Mouse (Mus musculus): Measurements from ENCODE around the gene Hpn.

Gene Hpn

GRCm38 (mm10) chr7:31052636-31053434 is 62.3 kb downstream of the Hpn start:
- no peak for DNase-seq

GRCm38 (mm10) chr7:31052251-31052635 is 62.8 kb downstream of the Hpn start:
- no peak for DNase-seq

- DNase-seq = no peak
These were observed 63.6 kb downstream of the Hpn start, which contains the start of gene Fxyd7 for GRCm38 (mm10) chr7:31051321-31052021. Gene Fxyd7, minus strand, starts transcription at chr7:31051467.

GRCm38 (mm10) chr7:31050921-31051320 is 64.2 kb downstream of the Hpn start:
- no peak for DNase-seq

GRCm38 (mm10) chr7:31050487-31050886 is 64.6 kb downstream of the Hpn start:
- no peak for DNase-seq

- DNase-seq = no peak
These were observed 65.2 kb downstream of the Hpn start for GRCm38 (mm10) chr7:31049846-31050281.

- DNase-seq = no peak
These were observed 65.8 kb downstream of the Hpn start for GRCm38 (mm10) chr7:31049135-31049845.
